Mouse (Mus musculus) small intestine, adult 2 months (tissue): ENCODE data around the gene Tut4.

Source experiments
- CTCF ChIP-seq: fragments of 200-500 bp; IDR thresholded peaks from 2 replicates; pipeline ENCODE4 v1.5.1; 2012; ENCODE audit warnings: low read depth, mild to moderate bottlenecking, control low read depth, inconsistent platforms, low read length, moderate library complexity, mixed read lengths; ENCODE audit not compliant: insufficient replicate concordance, insufficient read length; ENCODE audit errors: extremely low read depth
- POLR2A ChIP-seq: fragments of 200-500 bp; IDR thresholded peaks from 2 replicates; pipeline ENCODE4 v1.6.1; 2012; ENCODE audit warnings: low read depth, mild to moderate bottlenecking, control low read depth, inconsistent platforms, low read length, moderate library complexity

DNA sequence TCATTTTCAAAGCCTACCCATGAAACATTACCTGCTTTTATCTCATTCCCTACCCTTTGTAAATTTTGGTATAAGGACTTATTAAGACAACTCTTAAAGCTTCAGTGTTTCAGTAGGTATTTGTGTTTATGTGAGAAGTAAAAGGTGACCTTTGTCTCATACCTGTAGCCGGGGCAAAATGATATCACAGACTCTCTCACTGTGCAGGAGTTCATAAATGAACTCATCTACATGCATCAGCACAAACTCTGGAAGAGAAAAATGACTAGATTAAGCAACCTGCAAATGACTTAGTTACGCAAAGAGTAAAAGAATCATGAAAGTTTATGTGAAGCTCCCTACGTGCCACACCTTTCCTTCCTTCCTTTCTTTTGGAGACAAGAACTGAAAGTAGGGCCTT is 113.4 kb downstream of the Tut4 start:
- TF ChIP-seq CTCF (no peak), POLR2A (no peak)
